Mouse (Mus musculus) kidney, embryonic 16.5 days (tissue): ENCODE results near the gene Ptgs2. TPM values are rescaled to one million over a fixed set of nuclear protein-coding genes. Genes with fewer than 3 reads are reported as not detected.

Experiments
- ATAC-seq: fragments of 200-750 bp; cut with Nextera tagmentation; 2 replicates; pipeline ENCODE4 v1.8.0; 2017; ENCODE audit warnings: moderate TSS enrichment; ENCODE audit not compliant: low FRiP score, low TSS enrichment
- H3K27ac ChIP-seq: fragments of 300-500 bp; sonication (generic); 2 replicates; pipeline ENCODE4 v1.5.1; 2014; ENCODE audit warnings: low read length
- H3K27me3 ChIP-seq: fragments of 300-500 bp; sonication (generic); 2 replicates; pipeline ENCODE4 v1.6.1; 2014; ENCODE audit warnings: low read length, control low read depth, mixed read lengths; ENCODE audit not compliant: insufficient read depth
- H3K36me3 ChIP-seq: fragments of 300-500 bp; sonication (generic); 2 replicates; pipeline ENCODE4 v1.6.1; 2014; ENCODE audit warnings: low read length, control low read depth, mixed read lengths; ENCODE audit not compliant: insufficient read depth
- H3K4me1 ChIP-seq: fragments of 300-500 bp; sonication (generic); 2 replicates; pipeline ENCODE4 v1.6.1; 2014; ENCODE audit warnings: low read length, control low read depth, mixed read lengths; ENCODE audit not compliant: insufficient read depth
- H3K4me2 ChIP-seq: fragments of 300-500 bp; sonication (generic); replicated peaks from 2 replicates; pipeline ENCODE4 v1.6.1; 2014; ENCODE audit warnings: low read depth, low read length
- H3K4me3 ChIP-seq: fragments of 300-500 bp; sonication (generic); 2 replicates; pipeline ENCODE4 v1.5.1; 2014; ENCODE audit warnings: mild to moderate bottlenecking, low read length
- H3K9ac ChIP-seq: fragments of 300-500 bp; sonication (generic); replicated peaks from 2 replicates; pipeline ENCODE4 v1.6.1; 2014; ENCODE audit warnings: low read length
- H3K9me3 ChIP-seq: fragments of 300-500 bp; sonication (generic); 2 replicates; pipeline ENCODE4 v1.6.1; 2016; ENCODE audit warnings: low read length, control low read depth
- WGBS: fragments of 180-500 bp; shearing (Covaris S2); extraction: QIAGEN DNeasy Blood & Tissue Kit; methylation state at CpG from one replicate; pipeline ENCODE4 v1.1.7; 2014; 5-methylcytosine and 5-hydroxymethylcytosine counted together
- polyA plus RNA-seq: library from polyadenylated mRNA; unstranded; fragments of >200 nt; fragmentation: Nextera tagmentation; extraction: Ambion mirVana; gene quantifications from 2 replicates; pipeline ENCODE4 v1.2.1, GENCODE M21; 2015

The Ptgs2 gene
- polyA plus RNA-seq, 1 experiment from 2014 or later: 1.8 TPM

DNA sequence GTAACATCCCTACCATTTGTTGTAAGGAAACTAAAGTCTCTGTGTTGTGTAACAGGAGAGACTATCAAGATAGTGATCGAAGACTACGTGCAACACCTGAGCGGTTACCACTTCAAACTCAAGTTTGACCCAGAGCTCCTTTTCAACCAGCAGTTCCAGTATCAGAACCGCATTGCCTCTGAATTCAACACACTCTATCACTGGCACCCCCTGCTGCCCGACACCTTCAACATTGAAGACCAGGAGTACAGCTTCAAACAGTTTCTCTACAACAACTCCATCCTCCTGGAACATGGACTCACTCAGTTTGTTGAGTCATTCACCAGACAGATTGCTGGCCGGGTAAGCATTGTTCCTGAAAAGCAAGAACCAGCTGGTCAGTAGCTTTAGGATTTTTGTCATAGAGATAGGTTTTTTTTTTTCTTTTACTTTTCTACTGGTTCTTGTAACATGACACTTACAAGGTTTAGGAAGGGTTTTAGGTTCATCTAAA lies 4.4 kb downstream of the Ptgs2 start:
- H3K9ac ChIP-seq: no peak overlapping the region
- no peaks in the 10 kb centered on the region for H3K36me3 ChIP-seq
- 79% methylated on average over 6 of the region's 6 CpGs for WGBS
- no peaks in the 10 kb centered on the region for H3K9me3 ChIP-seq
- no peak for ATAC-seq
- H3K27me3 ChIP-seq: no peaks in the 10 kb centered on the region
- peaks cover 3% of the 10 kb centered on the region; the same call in 1 of the 2 replicates for H3K4me1 ChIP-seq
- H3K27ac ChIP-seq: no peak overlapping the region
- no peak overlapping the region for H3K4me3 ChIP-seq
- H3K4me2 ChIP-seq: no peak overlapping the region

DNA sequence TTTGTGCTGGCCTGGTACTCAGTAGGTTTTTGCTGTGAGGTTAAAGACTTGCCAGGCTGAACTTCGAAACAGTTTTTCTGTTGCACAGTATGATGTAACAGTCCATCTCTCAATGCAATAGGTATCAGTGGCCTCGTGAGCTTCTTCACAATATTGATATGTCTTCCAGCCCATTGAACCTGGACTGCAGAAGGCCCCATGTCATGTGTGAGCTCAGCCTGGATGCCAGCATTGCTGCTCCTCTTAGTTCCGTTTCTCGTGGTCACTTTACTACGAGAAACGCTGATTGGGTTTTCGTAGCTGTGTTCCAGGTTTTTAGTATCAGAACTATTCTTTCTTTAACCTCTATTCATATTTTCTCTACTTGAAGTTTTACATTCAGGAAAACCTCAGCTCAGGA lies 6.9 kb downstream of the Ptgs2 start:
- no peaks in the 10 kb centered on the region for H3K27me3 ChIP-seq
- no peak overlapping the region for H3K27ac ChIP-seq
- H3K4me3 ChIP-seq: no peak overlapping the region
- 92% methylated on average over 7 of the region's 7 CpGs for WGBS
- no peak overlapping the region for H3K4me2 ChIP-seq
- no peak for ATAC-seq
- no peaks in the 10 kb centered on the region for H3K9me3 ChIP-seq
- no peak overlapping the region for H3K9ac ChIP-seq
- no peaks in the 10 kb centered on the region for H3K4me1 ChIP-seq
- H3K36me3 ChIP-seq: no peaks in the 10 kb centered on the region

- Histone ChIP-seq H3K4me2 (no peak overlapping the region), H3K27ac (no peak overlapping the region), H3K4me3 (no peak overlapping the region), H3K9ac (no peak overlapping the region), H3K36me3 (no peaks in the 10 kb centered on the region), H3K9me3 (no peaks in the 10 kb centered on the region), H3K4me1 (no peaks in the 10 kb centered on the region), H3K27me3 (no peaks in the 10 kb centered on the region)
- WGBS: 92% methylated on average over 2 of the region's 2 CpGs
- ATAC-seq: no peak
These were observed 9.8 kb downstream of the Ptgs2 start for GRCm38 (mm10) chr1:150109591-150109990.

DNA sequence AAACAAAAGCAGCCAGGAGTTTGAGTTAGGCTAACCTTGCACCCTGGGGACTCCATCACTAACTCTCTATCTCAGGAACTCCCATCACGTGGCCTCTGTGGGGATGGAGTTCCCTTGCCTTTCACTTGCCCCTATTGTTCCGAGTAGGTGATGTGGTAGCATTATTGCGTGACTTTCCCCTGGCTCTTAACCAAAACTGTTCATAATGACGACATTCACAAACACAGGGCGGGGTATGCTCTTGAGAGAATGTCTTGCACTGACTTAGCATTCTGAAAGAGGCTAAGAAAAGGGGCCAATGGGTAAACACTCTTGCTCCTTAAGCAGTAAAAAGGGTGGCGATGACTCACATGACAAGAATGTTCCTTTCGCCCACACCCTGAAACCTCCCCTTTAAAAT lies 15.5 kb downstream of the Ptgs2 start:
- H3K4me3 ChIP-seq: no peak overlapping the region

DNA sequence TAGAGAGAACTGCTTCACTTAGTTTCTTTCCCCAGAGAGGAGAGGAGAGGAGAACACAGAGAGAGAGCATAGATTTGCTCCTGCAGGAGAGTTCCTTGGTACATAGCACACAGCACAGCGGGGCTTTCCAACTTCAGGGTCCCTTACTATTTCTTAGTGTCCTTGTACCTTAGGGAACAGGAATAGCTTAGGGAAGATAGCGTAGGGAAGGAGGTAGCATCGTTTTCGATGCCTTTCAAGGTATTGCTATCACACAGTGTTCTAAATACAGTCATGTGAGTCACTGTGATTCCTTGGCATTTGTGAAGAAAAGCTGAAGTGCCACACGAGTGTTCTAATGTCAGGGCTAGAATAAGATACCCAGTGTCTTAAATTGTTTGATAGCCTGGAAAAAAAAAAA lies 18.5 kb downstream of the Ptgs2 start:
- 87% methylated on average over 5 of the region's 5 CpGs for WGBS
- no peak overlapping the region for H3K9ac ChIP-seq
- H3K36me3 ChIP-seq: no peaks in the 10 kb centered on the region
- no peak overlapping the region for H3K4me3 ChIP-seq
- no peak for ATAC-seq
- H3K27me3 ChIP-seq: no peaks in the 10 kb centered on the region
- no peak overlapping the region for H3K27ac ChIP-seq
- no peak overlapping the region for H3K4me2 ChIP-seq
- no peaks in the 10 kb centered on the region for H3K4me1 ChIP-seq
- no peaks in the 10 kb centered on the region for H3K9me3 ChIP-seq

More for the DNA sequence above, 15.5 kb downstream of the Ptgs2 start:
- ATAC-seq: no peak
- H3K27ac ChIP-seq: no peak overlapping the region
- no peaks in the 10 kb centered on the region for H3K9me3 ChIP-seq
- no peaks in the 10 kb centered on the region for H3K4me1 ChIP-seq
- no peak overlapping the region for H3K4me2 ChIP-seq
- no peaks in the 10 kb centered on the region for H3K36me3 ChIP-seq
- no peaks in the 10 kb centered on the region for H3K27me3 ChIP-seq
- H3K9ac ChIP-seq: no peak overlapping the region
- 70% methylated on average over 7 of the region's 7 CpGs for WGBS

GRCm38 (mm10) chr1:150125568-150125967 lies 25.7 kb downstream of the Ptgs2 start:
- 92% methylated on average over 2 of the region's 2 CpGs for WGBS
- H3K27ac ChIP-seq: no peak overlapping the region
- no peak overlapping the region for H3K4me2 ChIP-seq
- ATAC-seq: no peak
- no peak overlapping the region for H3K4me3 ChIP-seq
- H3K9ac ChIP-seq: no peak overlapping the region
- no peaks in the 10 kb centered on the region for H3K9me3 ChIP-seq
- no peaks in the 10 kb centered on the region for H3K4me1 ChIP-seq
- no peaks in the 10 kb centered on the region for H3K36me3 ChIP-seq
- no peaks in the 10 kb centered on the region for H3K27me3 ChIP-seq

GRCm38 (mm10) chr1:150130070-150130469 lies 30.2 kb downstream of the Ptgs2 start:
- Histone ChIP-seq H3K9me3 (no peaks in the 10 kb centered on the region), H3K4me2 (no peak overlapping the region), H3K9ac (no peak overlapping the region), H3K36me3 (no peaks in the 10 kb centered on the region), H3K4me3 (no peak overlapping the region), H3K4me1 (no peaks in the 10 kb centered on the region), H3K27ac (no peak overlapping the region), H3K27me3 (no peaks in the 10 kb centered on the region)
- ATAC-seq: no peak
- WGBS: 83% methylated on average over 6 of the region's 6 CpGs

- WGBS: 65% methylated on average over 5 of the region's 5 CpGs
- Histone ChIP-seq H3K36me3 (no peaks in the 10 kb centered on the region), H3K4me2 (no peak overlapping the region), H3K9ac (no peak overlapping the region), H3K9me3 (no peaks in the 10 kb centered on the region), H3K4me1 (no peaks in the 10 kb centered on the region), H3K4me3 (no peak overlapping the region), H3K27ac (no peak overlapping the region), H3K27me3 (no peaks in the 10 kb centered on the region)
- ATAC-seq: no peak
These were observed 30.9 kb downstream of the Ptgs2 start for GRCm38 (mm10) chr1:150130586-150131275.

DNA sequence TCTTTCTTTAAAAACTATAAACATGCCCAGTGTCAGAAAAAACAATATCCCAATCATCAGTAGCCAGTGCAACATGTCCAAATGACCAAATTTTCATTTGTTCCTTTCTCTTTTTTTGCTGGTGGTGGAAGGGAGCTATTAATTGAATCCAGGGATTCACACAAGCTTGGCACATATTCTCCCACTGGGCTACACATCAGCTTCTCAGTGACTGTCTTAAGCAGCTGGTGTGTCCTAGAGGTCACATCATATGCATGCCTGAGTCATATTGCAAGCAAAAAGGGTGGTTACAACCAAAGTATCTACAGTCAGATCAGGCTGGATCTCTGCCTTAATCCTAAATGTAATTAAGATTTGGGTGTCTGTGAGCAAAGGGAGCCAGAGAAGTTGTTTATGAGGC lies 35.5 kb downstream of the Ptgs2 start:
- no peak overlapping the region for H3K4me2 ChIP-seq
- no peaks in the 10 kb centered on the region for H3K36me3 ChIP-seq
- ATAC-seq: no peak
- no peak overlapping the region for H3K4me3 ChIP-seq
- no peaks in the 10 kb centered on the region for H3K9me3 ChIP-seq
- H3K9ac ChIP-seq: no peak overlapping the region
- no peaks in the 10 kb centered on the region for H3K4me1 ChIP-seq
- no peaks in the 10 kb centered on the region for H3K27me3 ChIP-seq
- no peak overlapping the region for H3K27ac ChIP-seq

DNA sequence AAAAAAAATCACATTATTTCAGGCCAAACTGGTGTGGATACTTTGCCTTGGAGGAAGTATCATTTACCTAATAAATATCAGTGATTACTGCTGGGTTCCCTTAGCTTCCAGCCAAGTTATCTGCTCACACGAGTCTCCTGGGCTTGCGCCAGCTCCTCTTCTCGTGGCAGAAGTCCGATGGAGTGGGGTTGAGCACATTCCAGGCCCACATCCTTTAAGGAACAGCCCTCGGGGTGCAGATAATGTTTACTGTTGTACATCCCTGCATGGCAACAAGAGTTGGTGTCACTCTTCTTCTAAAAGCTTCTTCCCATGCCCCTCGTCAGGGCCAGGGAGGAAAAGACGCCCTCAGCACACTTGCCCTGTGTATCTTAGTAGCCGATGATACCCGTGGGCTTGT lies 39.9 kb downstream of the Ptgs2 start:
- H3K9me3 ChIP-seq: no peaks in the 10 kb centered on the region
- no peak overlapping the region for H3K4me2 ChIP-seq
- H3K4me3 ChIP-seq: no peak overlapping the region
- H3K27me3 ChIP-seq: no peaks in the 10 kb centered on the region
- H3K9ac ChIP-seq: no peak overlapping the region
- no peaks in the 10 kb centered on the region for H3K4me1 ChIP-seq
- 72% methylated on average over 9 of the region's 9 CpGs for WGBS
- no peak for ATAC-seq
- no peaks in the 10 kb centered on the region for H3K36me3 ChIP-seq
- H3K27ac ChIP-seq: no peak overlapping the region
